Mouse (Mus musculus) kidney, postnatal 14 days (tissue): ENCODE data around the gene Tmem262.
A peak's percentile ranks its signal among the peaks of the same experiment; 100 is the strongest.
"Not testable (repeated sequence)": the region's sequence is repeated elsewhere in the genome, so short reads cannot be mapped to it uniquely, and the experiment has no call there.

Experiments
- DNase-seq: peaks from one replicate; pipeline ENCODE4 v3.0.0; 2022; ENCODE audit warnings: mixed read lengths

Tmem262 gene

GRCm38 (mm10) chr19:6079983-6080480 is at the start of gene Tmem262:
Gene Tmem262 (plus strand): TSS chr19:6080033.
- DNase-seq: no peak

GRCm38 (mm10) chr19:6030520-6031280 is 49.1 kb upstream of the Tmem262 start:
- no peak for DNase-seq

DNA sequence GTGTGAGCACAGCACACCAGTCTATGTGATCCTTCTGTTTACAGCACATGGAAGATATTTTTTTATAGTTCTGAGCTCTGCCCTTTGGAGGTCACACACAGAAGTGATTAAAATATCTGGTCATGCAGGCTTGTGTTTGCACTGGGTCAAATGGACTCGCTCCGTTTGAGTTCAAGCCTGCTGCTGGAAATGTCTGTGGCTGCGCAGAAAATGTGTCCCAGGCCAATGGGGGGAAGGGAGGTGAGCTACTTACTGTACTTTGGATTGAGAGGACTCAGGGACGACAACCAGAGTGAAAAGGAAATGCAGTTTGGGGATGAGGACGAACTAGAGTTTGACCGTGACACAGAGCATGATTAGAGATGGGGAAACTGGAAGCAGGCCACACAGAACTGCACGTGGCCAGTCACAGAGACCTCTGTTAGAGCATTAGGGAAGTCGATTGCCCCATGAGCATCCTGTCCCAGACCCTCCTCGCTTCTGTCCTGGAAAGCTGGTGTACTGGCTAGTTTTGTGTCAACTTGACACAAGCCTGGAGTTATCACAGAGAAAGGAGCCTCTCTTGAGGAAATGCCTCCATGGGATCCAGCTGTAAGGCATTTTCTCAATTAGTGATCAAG is 43.8 kb upstream of the Tmem262 start:
- no peak for DNase-seq

DNA sequence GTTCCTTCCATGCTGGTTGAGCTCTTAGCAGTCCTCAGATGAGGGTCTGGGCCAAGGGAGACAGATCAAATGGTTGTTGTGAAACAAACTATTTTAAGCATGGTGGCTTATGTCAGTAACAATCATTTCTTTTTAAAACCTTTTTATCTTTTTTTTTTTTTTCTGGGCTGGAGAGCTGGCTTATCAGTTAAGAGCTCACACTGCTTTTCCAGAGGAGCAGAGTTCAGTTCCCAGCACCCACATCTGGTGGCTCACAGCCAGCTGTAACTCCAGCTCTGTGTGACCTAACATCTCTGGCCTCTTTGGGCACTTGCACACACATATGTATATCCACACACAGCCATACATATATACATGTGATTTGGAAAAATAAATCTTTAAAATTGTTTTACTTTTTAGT is 42.1 kb upstream of the Tmem262 start:
- no peak for DNase-seq

- no peak for DNase-seq
Measured at GRCm38 (mm10) chr19:6038326-6038725, 41.5 kb upstream of the Tmem262 start.

DNA sequence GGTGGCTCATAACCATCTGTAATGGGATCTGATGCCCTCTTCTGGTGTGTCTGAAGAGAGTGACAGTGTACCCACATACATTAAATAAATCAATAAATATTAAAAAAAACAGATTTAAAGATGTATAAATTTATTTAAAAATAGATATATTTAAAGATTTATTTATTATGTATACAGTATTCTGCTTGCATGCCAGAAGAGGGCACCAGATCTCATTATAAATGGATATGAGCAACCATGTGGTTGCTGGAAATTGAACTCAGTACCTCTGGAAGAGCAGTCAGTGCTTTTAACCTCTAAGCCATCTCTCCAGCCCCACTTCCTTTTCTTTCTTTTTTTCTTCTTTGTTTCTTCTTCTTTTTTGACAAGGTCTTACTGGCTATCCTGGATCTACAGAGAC is 39.8 kb upstream of the Tmem262 start:
- no peak for DNase-seq

DNA sequence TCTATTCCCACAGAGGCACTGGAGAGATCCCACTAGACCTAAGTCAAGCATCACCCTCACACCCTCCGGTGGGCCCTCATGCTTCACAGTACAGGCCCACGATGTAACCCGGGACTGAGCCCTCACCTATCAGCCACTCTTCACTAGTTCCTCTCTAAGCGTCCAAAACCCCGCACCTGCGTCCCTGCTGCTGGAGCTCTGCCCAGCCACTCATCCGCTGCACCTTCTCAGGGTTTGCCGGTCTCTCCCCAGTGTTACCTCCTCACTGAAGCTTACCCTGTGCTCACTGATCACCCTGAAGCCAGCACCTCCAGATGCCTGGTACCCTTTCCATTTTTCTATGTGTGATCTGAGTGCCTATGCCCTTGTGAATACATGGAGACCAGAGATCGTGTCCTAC is 37.5 kb upstream of the Tmem262 start:
- no peak for DNase-seq

DNA sequence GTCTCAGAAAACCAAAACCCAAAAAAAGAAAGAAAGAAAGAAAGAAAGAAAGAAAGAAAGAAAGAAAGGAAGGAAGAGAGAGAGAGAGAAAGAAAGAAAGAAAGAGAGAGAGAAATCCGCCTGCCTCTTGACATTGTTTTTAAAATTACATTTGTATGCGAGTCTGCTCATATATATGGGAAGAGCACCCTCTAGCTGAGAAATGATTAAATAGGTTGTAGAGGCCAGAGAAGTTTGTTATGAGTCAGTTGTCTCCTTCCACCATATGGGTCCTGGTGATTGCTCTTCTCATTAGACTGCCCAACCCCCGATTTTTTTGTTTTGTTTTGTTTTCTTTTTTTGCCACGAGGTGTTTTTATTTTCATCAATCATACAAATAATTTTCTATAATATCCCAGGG is 35.7 kb upstream of the Tmem262 start:
- DNase-seq: not testable (repeated sequence)

DNA sequence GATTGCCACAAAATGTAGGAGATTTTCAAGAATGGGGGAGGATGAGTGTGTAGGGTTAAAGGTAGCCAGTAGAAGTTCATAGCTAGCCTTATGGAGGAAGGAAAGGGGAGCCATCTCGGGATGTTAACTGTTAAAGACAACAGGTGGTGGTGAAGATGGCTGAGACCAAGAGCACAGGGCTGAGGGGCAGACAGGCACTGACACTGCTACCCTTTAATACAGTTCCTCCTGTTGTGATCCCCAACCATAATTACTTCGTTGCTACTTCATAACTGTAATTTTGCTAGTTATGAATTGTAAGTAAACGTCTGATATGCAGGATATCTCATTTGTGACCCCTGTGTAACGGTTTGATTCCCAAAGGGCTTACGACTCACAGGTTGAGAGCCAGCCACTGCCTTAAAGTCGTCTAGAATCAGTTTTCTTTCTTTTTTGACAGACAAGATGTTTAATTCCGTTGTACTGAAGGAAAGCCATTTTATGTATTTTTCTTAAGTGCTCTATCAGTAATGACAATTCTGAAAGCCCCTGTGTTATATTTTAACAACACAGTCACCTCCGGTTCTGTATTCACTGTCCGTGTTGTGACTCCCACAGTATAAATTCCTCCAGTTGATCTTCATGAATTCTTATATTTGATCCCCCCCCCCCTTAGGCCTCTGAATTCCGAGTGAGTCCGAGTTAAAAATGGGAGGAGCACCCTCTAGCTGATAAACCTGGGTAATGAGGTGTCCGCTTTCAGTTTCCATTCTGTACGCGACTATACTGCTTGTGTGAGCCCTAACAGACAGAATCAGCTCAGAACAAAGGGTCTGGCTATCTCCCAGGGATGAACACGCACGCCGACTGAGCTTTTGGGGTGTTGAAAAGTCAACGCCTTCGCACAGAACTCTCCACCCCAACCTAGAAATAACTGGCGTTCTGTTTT is 34.2 kb upstream of the Tmem262 start:
- no peak for DNase-seq

GRCm38 (mm10) chr19:6046294-6047153 is 33.3 kb upstream of the Tmem262 start, which contains the start of gene Syvn1:
Gene Syvn1 (plus strand): TSS chr19:6046576.
- DNase-seq: peak; percentile 94

DNA sequence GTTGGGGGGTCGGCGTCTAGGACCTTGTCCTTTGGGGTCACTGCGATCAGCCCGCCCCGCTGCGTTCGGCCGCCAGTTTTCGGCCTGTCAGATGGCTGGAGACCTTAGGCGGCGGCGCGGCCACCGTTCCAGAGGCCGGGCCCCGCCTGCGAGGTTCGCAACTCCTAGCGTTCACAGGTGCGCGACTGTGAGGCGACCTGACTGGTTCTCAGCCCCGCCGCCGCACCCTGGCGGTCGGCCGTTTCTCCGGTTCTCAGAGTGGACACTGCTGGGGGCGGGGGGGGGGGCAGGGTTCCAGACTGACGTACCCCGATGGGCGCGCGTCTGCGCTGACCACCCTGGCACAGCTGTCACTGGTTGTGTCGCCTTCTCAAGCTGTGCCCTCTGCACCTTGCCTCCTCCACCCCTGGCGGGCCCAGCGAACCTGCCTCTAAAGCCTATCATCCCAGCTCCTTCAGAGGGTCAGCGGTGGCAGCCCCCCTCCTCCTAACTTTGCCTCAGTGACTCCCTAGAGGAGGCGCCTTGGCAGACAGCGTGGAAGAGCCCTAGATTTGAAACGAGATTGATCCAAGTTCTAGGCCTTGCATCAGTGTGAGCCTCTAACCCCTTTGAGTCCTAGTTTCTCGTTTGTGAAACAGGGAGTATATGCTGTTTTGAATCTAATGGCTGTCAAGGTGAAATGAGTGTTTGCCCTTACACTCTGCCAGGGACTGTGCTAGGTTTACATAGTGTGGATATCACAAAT is 32.5 kb upstream of the Tmem262 start:
- DNase-seq: no peak

DNA sequence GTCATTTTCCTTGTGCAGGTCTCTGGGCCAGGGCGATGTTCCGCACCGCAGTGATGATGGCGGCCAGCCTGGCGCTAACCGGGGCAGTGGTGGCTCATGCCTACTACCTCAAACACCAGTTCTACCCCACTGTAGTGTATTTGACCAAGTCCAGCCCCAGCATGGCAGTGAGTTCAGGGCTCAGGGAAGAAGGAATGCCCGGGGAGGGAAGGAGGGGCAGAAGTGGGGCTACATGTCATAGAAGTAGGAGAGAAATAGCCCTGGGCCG is 32.0 kb upstream of the Tmem262 start:
- no peak for DNase-seq

DNA sequence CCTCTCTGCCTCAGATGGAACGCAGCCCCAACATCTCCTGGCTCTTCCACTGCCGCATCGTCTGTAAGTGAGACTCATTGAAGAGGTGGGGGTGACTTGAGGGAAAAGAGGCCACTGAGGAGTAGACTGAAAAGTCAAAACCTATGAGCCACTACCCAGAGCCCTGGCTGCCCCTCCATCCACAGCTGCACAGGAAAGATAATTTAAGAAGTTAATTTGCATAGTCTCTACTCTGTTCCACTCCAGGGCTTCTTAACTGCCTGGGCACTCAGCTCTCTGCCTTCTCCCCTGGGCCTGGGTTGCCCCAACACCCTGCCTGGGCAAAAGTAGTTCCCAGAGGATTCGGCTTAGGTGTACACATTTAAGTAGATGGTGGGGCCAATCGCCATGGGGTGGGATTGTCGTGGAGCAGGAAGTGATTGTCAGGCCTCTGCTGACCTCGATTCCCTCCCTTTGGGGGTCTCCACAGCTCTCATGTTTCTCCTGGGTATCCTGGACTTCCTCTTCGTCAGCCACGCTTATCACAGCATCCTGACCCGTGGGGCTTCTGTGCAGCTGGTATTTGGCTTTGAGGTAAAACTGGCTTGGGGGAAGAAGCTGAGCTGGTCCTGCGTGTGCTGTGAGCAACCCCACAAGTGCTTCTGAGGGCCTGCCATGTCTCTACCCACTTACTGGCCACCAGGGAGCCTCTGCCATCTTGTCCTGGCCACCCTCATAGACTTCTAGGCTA is 31.0 kb upstream of the Tmem262 start:
- DNase-seq: no peak

DNA sequence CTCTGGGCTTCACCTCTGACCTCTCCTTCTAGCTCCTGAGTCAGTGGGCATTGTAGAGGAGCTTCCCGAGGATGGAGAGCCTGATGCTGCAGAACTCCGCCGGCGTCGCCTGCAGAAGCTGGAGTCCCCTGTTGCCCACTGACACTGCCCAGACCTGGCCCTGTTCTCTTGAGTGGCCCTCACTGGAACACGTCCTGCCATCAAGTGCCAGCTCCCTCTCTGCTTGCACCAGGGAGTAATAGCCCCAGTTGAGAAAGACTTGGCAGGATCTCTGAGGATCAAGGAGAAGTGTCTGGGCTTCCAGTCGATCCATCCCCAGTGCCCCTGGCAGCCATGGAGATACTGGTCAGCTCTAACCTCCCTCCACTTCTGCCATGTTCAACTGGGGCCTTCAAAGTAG is 27.3 kb upstream of the Tmem262 start:
- no peak for DNase-seq

- DNase-seq: no peak
Measured at GRCm38 (mm10) chr19:6054296-6054695, 25.5 kb upstream of the Tmem262 start.

- no peak for DNase-seq
Measured at GRCm38 (mm10) chr19:6056696-6057095, 23.1 kb upstream of the Tmem262 start.

DNA sequence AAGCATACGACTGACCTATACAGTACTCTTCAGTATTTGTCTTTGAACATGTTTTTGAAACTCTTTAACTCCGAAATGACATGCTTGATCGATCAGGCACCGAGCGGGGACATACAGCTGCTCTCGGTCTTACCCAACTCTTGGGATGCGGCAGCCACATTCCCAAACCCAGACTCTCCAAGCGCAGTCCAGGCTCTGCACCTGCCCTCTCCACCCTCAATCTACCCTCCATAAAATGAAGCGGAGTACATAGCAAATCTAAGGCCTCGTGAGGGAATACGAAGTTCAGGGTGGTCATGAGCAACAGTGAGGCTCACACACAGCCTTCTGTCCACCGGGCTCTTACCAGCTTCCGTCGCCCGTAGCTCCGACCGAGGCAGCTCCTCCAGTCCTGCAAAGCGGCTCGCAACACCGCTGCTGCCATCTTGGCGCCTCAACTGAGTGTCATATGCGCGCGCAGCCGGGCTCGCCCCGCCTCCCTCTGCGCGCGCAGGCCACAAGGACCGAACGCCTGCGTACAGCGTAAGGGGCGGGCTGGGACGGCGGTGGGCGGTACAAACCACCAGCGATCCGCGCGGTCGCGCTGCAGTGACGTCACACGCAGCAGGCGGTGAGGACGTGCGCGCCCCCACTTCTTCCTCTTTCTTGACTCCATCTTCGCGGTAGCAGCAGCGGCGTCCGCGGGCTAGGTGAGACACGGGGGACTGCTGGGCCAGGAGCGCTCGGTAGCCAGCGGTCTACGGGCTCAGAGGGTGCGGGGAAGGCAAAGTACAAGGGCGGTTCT is 22.3 kb upstream of the Tmem262 start, which contains the start of the genes Mrpl49 and Fau:
Mrpl49 (minus strand) TSS at position 473 of the 784 bp plus-strand sequence.
Fau (plus strand) TSS at position 532 of the 784 bp plus-strand sequence.
- DNase-seq: peak; percentile 100

DNA sequence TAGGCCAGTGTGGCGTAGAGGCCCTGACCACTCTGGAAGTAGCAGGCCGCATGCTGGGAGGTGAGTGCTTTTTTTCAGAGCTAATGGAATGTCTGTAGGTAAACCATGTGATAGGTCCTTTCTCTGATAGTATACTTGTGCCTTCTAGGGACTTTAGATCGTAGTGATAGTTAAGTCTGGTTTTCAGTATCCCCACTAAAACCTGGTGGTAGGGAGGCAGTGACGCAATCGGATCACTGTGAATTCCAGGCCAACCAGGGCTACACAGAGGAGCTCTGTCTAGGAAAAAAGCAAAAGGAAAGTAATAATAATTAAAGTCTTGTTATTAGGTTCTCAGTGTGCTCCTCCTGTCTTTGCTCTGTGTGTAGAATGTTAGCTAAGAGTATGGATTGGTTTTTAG is 21.3 kb upstream of the Tmem262 start:
- no peak for DNase-seq

DNA sequence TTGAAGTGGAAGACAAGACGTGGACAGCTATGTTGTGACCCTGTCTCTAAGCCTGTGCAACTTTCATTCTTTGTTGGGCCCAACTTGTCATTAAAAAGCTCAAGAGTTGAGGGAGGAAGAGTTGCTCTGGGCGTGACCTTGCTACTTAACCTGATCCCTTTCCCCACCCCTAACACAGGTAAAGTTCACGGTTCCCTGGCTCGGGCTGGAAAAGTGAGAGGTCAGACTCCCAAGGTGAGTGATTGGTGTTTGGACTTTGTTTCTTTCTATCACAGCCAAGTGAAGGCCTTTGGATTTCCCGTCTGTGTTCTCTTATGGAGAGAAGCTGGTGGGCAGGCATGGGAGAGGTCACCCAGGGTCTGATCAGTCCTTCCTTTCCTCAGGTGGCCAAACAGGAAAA is 20.9 kb upstream of the Tmem262 start:
- no peak for DNase-seq

GRCm38 (mm10) chr19:6061021-6061533 is 18.8 kb upstream of the Tmem262 start, which contains the start of gene Znhit2:
Gene Znhit2 (plus strand): TSS chr19:6061192.
- DNase-seq: peak; percentile 96
